Mouse (Mus musculus) pancreas, adult 10 weeks (tissue): ENCODE data around the gene Gm44973. TPM values are rescaled to one million over a fixed set of nuclear protein-coding genes. Genes with fewer than 3 reads are reported as not detected.

Source experiments
- polyA plus RNA-seq: library from polyadenylated mRNA; stranded (reverse); fragments of 350-450 nt; fragmentation: Illumina TruSeq; extraction: RNeasy Lipid Tissue Mini Kit (QIAGEN cat#74804); gene quantifications from one replicate; pipeline ENCODE4 v1.2.3, GENCODE M21; 2015; ENCODE audit warnings: low read depth, low replicate concordance; ENCODE audit not compliant: insufficient read depth

The Gm44973 gene
- polyA plus RNA-seq: not detected

GRCm38 (mm10) chr7:5015118-5016001 lies at the start of gene Gm44973:
Gm44973 (plus strand) TSS chr7:5015496.

GRCm38 (mm10) chr7:4971068-4971467 lies 44.2 kb upstream of the Gm44973 start, which contains the start of gene Sbk3:
Sbk3 (minus strand) TSS chr7:4971168.

GRCm38 (mm10) chr7:4996003-4996895 lies 19.0 kb upstream of the Gm44973 start, which contains the start of gene Zfp579:
Zfp579 (minus strand) TSS chr7:4996158.

GRCm38 (mm10) chr7:5014251-5015117 lies 812 bp upstream of the Gm44973 start, which contains the start of the genes Zfp524 and Fiz1:
Zfp524 (plus strand) TSS chr7:5014415.
Fiz1 (minus strand) TSS chr7:5014697.

GRCm38 (mm10) chr7:5020000-5020681 lies 4.8 kb downstream of the Gm44973 start, which contains the start of the genes Zfp865 and Ccdc106:
Zfp865 (plus strand) TSS chr7:5020376.
Ccdc106 (plus strand) TSS chr7:5020553.

GRCm38 (mm10) chr7:5033818-5034217 lies 18.5 kb downstream of the Gm44973 start, which contains the start of gene 4632433K11Rik:
4632433K11Rik (plus strand) TSS chr7:5034118.

GRCm38 (mm10) chr7:5038109-5038732 lies 22.9 kb downstream of the Gm44973 start, which contains the start of gene Zfp784:
Zfp784 (minus strand) TSS chr7:5038446.

GRCm38 (mm10) chr7:5051193-5052192 lies 36.2 kb downstream of the Gm44973 start, which contains the start of gene Zfp580:
Zfp580 (plus strand) TSS chr7:5051538.

GRCm38 (mm10) chr7:5061774-5062359 lies 46.6 kb downstream of the Gm44973 start, which contains the start of gene U2af2:
U2af2 (plus strand) TSS chr7:5062143.

GRCm38 (mm10) chr7:5080010-5080751 lies 64.9 kb downstream of the Gm44973 start, which contains the start of gene Epn1:
Epn1 (plus strand) TSS chr7:5080235.

Other genes starting within 250 kb of the Gm44973 start
- not detected for gene Fam71e2, start 244.2 kb upstream of the Gm44973 start, polyA plus RNA-seq
- gene Il11, start 232.6 kb upstream of the Gm44973 start, polyA plus RNA-seq: not detected
- gene Tmem190, start 232.6 kb upstream of the Gm44973 start, polyA plus RNA-seq: not detected
- 8.4 TPM for gene Tmem238, start 225.8 kb upstream of the Gm44973 start, polyA plus RNA-seq
- gene Rpl28, start 222.6 kb upstream of the Gm44973 start, polyA plus RNA-seq: 480 TPM
- 16.8 TPM for gene Ube2s, start 202.9 kb upstream of the Gm44973 start, polyA plus RNA-seq
- gene Shisa7, start 170.8 kb upstream of the Gm44973 start, polyA plus RNA-seq: 0.30 TPM
- gene Isoc2b, start 145.2 kb upstream of the Gm44973 start, polyA plus RNA-seq: 12.2 TPM
- gene Isoc2a, start 138.3 kb upstream of the Gm44973 start, polyA plus RNA-seq: 9.6 TPM
- not detected for gene Gm36210, start 109.0 kb upstream of the Gm44973 start, polyA plus RNA-seq
- 1.4 TPM for gene Zfp628, start 100.3 kb upstream of the Gm44973 start, polyA plus RNA-seq
- 4.6 TPM for gene Nat14, start 93.5 kb upstream of the Gm44973 start, polyA plus RNA-seq
- gene Ssc5d, start 89.7 kb upstream of the Gm44973 start, polyA plus RNA-seq: 1.2 TPM
- gene Sbk2, start 51.1 kb upstream of the Gm44973 start, polyA plus RNA-seq: not detected
- gene Sbk3, start 44.3 kb upstream of the Gm44973 start, polyA plus RNA-seq: not detected
- 41.7 TPM for gene Zfp579, start 19.3 kb upstream of the Gm44973 start, polyA plus RNA-seq
- gene Zfp524, start 1.1 kb upstream of the Gm44973 start, polyA plus RNA-seq: 7.4 TPM
- 6.8 TPM for gene Fiz1, start 799 bp upstream of the Gm44973 start, polyA plus RNA-seq
- gene Zfp865, start 4.9 kb downstream of the Gm44973 start, polyA plus RNA-seq: 5.3 TPM
- gene Ccdc106, start 5.1 kb downstream of the Gm44973 start, polyA plus RNA-seq: not detected
- not detected for gene 4632433K11Rik, start 18.6 kb downstream of the Gm44973 start, polyA plus RNA-seq
- gene Zfp784, start 22.9 kb downstream of the Gm44973 start, polyA plus RNA-seq: 0.63 TPM
- gene Zfp580, start 36.0 kb downstream of the Gm44973 start, polyA plus RNA-seq: 2.1 TPM
- gene U2af2, start 46.6 kb downstream of the Gm44973 start, polyA plus RNA-seq: 46.4 TPM
- 53.1 TPM for gene Epn1, start 64.7 kb downstream of the Gm44973 start, polyA plus RNA-seq
- not detected for gene Rfpl4, start 101.5 kb downstream of the Gm44973 start, polyA plus RNA-seq
- not detected for gene Rasl2-9, start 110.5 kb downstream of the Gm44973 start, polyA plus RNA-seq
- gene Vmn1r55, start 134.2 kb downstream of the Gm44973 start, polyA plus RNA-seq: not detected
- gene Vmn1r56, start 181.3 kb downstream of the Gm44973 start, polyA plus RNA-seq: not detected
- gene Vmn1r57, start 203.0 kb downstream of the Gm44973 start, polyA plus RNA-seq: not detected